Mouse (Mus musculus) intestine, embryonic 14.5 days (tissue): ENCODE data around the gene Gap43. TPM values are rescaled to one million over a fixed set of nuclear protein-coding genes. Genes with fewer than 3 reads are reported as not detected.
"Not testable (repeated sequence)": the region's sequence is repeated elsewhere in the genome, so short reads cannot be mapped to it uniquely, and the experiment has no call there.

Source experiments
- ATAC-seq: fragments of 200-750 bp; cut with Nextera tagmentation; replicated peaks from 2 replicates; pipeline ENCODE4 v1.8.0; 2017; ENCODE audit warnings: low read depth, moderate number of reproducible peaks, moderate TSS enrichment, moderate library complexity; ENCODE audit not compliant: low FRiP score, low TSS enrichment
- DNase-seq: peaks from one replicate; pipeline ENCODE4 v3.0.0-alpha.2; 2018; ENCODE audit warnings: low spot score
- H3K27ac ChIP-seq: fragments of 300-500 bp; sonication (generic); 2 replicates; pipeline ENCODE4 v1.5.1; 2014; ENCODE audit warnings: low read depth, mild to moderate bottlenecking, control low read depth
- H3K27me3 ChIP-seq: fragments of 300-500 bp; sonication (generic); replicated peaks from 2 replicates; pipeline ENCODE4 v1.6.1; 2014; ENCODE audit warnings: low read length, control low read depth; ENCODE audit not compliant: control insufficient read depth, insufficient read depth
- H3K36me3 ChIP-seq: fragments of 300-500 bp; sonication (generic); 2 replicates; pipeline ENCODE4 v1.6.1; 2014; ENCODE audit warnings: low read length, control low read depth; ENCODE audit not compliant: control insufficient read depth, insufficient read depth
- H3K4me1 ChIP-seq: fragments of 300-500 bp; sonication (generic); replicated peaks from 2 replicates; pipeline ENCODE4 v1.6.1; 2014; ENCODE audit warnings: low read length, control low read depth, mixed read lengths; ENCODE audit not compliant: control insufficient read depth, insufficient read depth
- H3K4me2 ChIP-seq: fragments of 300-500 bp; sonication (generic); 2 replicates; pipeline ENCODE4 v1.6.1; 2014; ENCODE audit warnings: low read length
- H3K4me3 ChIP-seq: fragments of 300-500 bp; sonication (generic); 2 replicates; pipeline ENCODE4 v1.5.1; 2014; ENCODE audit warnings: low read depth, low read length, control low read depth, mixed read lengths
- H3K9ac ChIP-seq: fragments of 300-500 bp; sonication (generic); 2 replicates; pipeline ENCODE4 v1.6.1; 2014; ENCODE audit warnings: mild to moderate bottlenecking, low read length
- H3K9me3 ChIP-seq: fragments of 300-500 bp; sonication (generic); 2 replicates; pipeline ENCODE4 v1.6.1; 2016; ENCODE audit warnings: low read length, control low read depth; ENCODE audit not compliant: control insufficient read depth
- WGBS: fragments of 180-500 bp; shearing (Covaris S2); extraction: QIAGEN DNeasy Blood & Tissue Kit; methylation state at CpG from one replicate; pipeline ENCODE4 v1.1.7; 2014; 5-methylcytosine and 5-hydroxymethylcytosine counted together
- polyA plus RNA-seq: library from polyadenylated mRNA; unstranded; fragments of >200 nt; fragmentation: Nextera tagmentation; extraction: Ambion mirVana; gene quantifications from 2 replicates; pipeline ENCODE4 v1.2.1, GENCODE M21; 2014

Gene Gap43
- 104 and 111 TPM in 2 replicates for polyA plus RNA-seq

- Histone ChIP-seq H3K9me3 (no peaks in the 10 kb centered on the region), H3K4me3 (peak within 1 kb of the TSS; percentile 34), H3K4me1 (peaks cover 17% of the 10 kb centered on the region; the same call in 1 of the 2 replicates), H3K4me2 (peak within 1 kb of the TSS; percentile 71), H3K9ac (peak within 1 kb of the TSS; percentile 2), H3K36me3 (no peaks in the 10 kb centered on the region), H3K27ac (0 out of 2 replicates have a peak within 1 kb of the TSS, but pooled peaks have one; percentile 14), H3K27me3 (peaks cover 8% of the 10 kb centered on the region)
- WGBS: under 1% methylated on average over 18 of the region's 18 CpGs
- peak; percentile 65 for DNase-seq
- ATAC-seq: 0 out of 2 replicates have a peak, but pooled peaks have one; percentile 24
These were observed at the start of gene Gap43 for GRCm38 (mm10) chr16:42340021-42340768. Gene Gap43 (minus strand): TSS chr16:42340651.

- Histone ChIP-seq H3K4me1 (no peaks in the 10 kb centered on the region), H3K4me2 (no peak overlapping the region), H3K4me3 (no peak overlapping the region), H3K27ac (no peak overlapping the region), H3K36me3 (no peaks in the 10 kb centered on the region), H3K27me3 (no peaks in the 10 kb centered on the region), H3K9ac (no peak overlapping the region), H3K9me3 (no peaks in the 10 kb centered on the region)
- 62% methylated on average over 4 of the region's 4 CpGs for WGBS
- ATAC-seq (no peak), DNase-seq (no peak)
These were observed 40.9 kb upstream of the Gap43 start for GRCm38 (mm10) chr16:42381328-42381838.

GRCm38 (mm10) chr16:42380641-42381040 is 40.2 kb upstream of the Gap43 start:
- DNase-seq (no peak), ATAC-seq (no peak)
- WGBS: 61% methylated on average over 3 of the region's 3 CpGs
- no peaks in the 10 kb centered on the region for H3K36me3 ChIP-seq
- H3K4me1 ChIP-seq: no peaks in the 10 kb centered on the region
- H3K27me3 ChIP-seq: no peaks in the 10 kb centered on the region
- H3K4me3 ChIP-seq: no peak overlapping the region
- no peaks in the 10 kb centered on the region for H3K9me3 ChIP-seq
- H3K9ac ChIP-seq: no peak overlapping the region
- H3K4me2 ChIP-seq: no peak overlapping the region
- H3K27ac ChIP-seq: no peak overlapping the region

- no peak overlapping the region for H3K9ac ChIP-seq
- no peaks in the 10 kb centered on the region for H3K9me3 ChIP-seq
- ATAC-seq: no peak
These were observed 29.7 kb upstream of the Gap43 start for GRCm38 (mm10) chr16:42370148-42370547.

GRCm38 (mm10) chr16:42369346-42369745 is 28.9 kb upstream of the Gap43 start:
- no peak overlapping the region for H3K4me2 ChIP-seq
- no peaks in the 10 kb centered on the region for H3K9me3 ChIP-seq
- H3K27ac ChIP-seq: no peak overlapping the region
- no peak overlapping the region for H3K9ac ChIP-seq
- DNase-seq (no peak), ATAC-seq (no peak)
- no peaks in the 10 kb centered on the region for H3K36me3 ChIP-seq
- 82% methylated on average over 6 of the region's 6 CpGs for WGBS
- H3K4me3 ChIP-seq: no peak overlapping the region
- H3K4me1 ChIP-seq: no peaks in the 10 kb centered on the region
- H3K27me3 ChIP-seq: no peaks in the 10 kb centered on the region

More at GRCm38 (mm10) chr16:42370148-42370547, 29.7 kb upstream of the Gap43 start:
- 81% methylated on average over 6 of the region's 6 CpGs for WGBS
- no peaks in the 10 kb centered on the region for H3K27me3 ChIP-seq
- no peak overlapping the region for H3K4me3 ChIP-seq
- no peaks in the 10 kb centered on the region for H3K4me1 ChIP-seq
- no peak overlapping the region for H3K4me2 ChIP-seq
- no peak overlapping the region for H3K27ac ChIP-seq
- H3K36me3 ChIP-seq: no peaks in the 10 kb centered on the region
- DNase-seq: no peak

- H3K27ac ChIP-seq: no peak overlapping the region
- DNase-seq (no peak), ATAC-seq (no peak)
- H3K36me3 ChIP-seq: no peaks in the 10 kb centered on the region
- no peaks in the 10 kb centered on the region for H3K4me1 ChIP-seq
- H3K4me3 ChIP-seq: no peak overlapping the region
- no peaks in the 10 kb centered on the region for H3K9me3 ChIP-seq
- H3K4me2 ChIP-seq: no peak overlapping the region
- 85% methylated on average over 4 of the region's 4 CpGs for WGBS
- H3K9ac ChIP-seq: no peak overlapping the region
- H3K27me3 ChIP-seq: no peaks in the 10 kb centered on the region
These were observed 19.6 kb upstream of the Gap43 start for GRCm38 (mm10) chr16:42360061-42360460.

- no peak overlapping the region for H3K4me3 ChIP-seq
- no peaks in the 10 kb centered on the region for H3K36me3 ChIP-seq
- 84% methylated on average over 4 of the region's 4 CpGs for WGBS
- H3K27me3 ChIP-seq: no peaks in the 10 kb centered on the region
- H3K4me1 ChIP-seq: no peaks in the 10 kb centered on the region
- no peak for DNase-seq
- H3K9me3 ChIP-seq: no peaks in the 10 kb centered on the region
- H3K27ac ChIP-seq: no peak overlapping the region
- no peak for ATAC-seq
- no peak overlapping the region for H3K9ac ChIP-seq
- H3K4me2 ChIP-seq: no peak overlapping the region
These were observed 17.6 kb upstream of the Gap43 start for GRCm38 (mm10) chr16:42358058-42358457.

- H3K27ac ChIP-seq: no peak overlapping the region
- H3K4me3 ChIP-seq: no peak overlapping the region
- ATAC-seq: no peak
- H3K27me3 ChIP-seq: no peaks in the 10 kb centered on the region
- no peak overlapping the region for H3K9ac ChIP-seq
- H3K4me1 ChIP-seq: no peaks in the 10 kb centered on the region
- H3K9me3 ChIP-seq: no peaks in the 10 kb centered on the region
- DNase-seq: no peak
- no peak overlapping the region for H3K4me2 ChIP-seq
- no peaks in the 10 kb centered on the region for H3K36me3 ChIP-seq
- WGBS: 94% methylated on average over 2 of the region's 2 CpGs
These were observed 9.6 kb upstream of the Gap43 start for GRCm38 (mm10) chr16:42350076-42350475.

- H3K9me3 ChIP-seq, H3K4me2 ChIP-seq, H3K27me3 ChIP-seq, H3K36me3 ChIP-seq, ATAC-seq, DNase-seq, H3K4me3 ChIP-seq, H3K27ac ChIP-seq, H3K9ac ChIP-seq: not testable (repeated sequence)
- H3K4me1 ChIP-seq: peaks cover 17% of the 10 kb centered on the region; the same call in 1 of the 2 replicates
- 22% methylated on average over 2 of the region's 3 CpGs for WGBS
These were observed 414 bp upstream of the Gap43 start for GRCm38 (mm10) chr16:42340865-42341264.
